Mouse (Mus musculus): ENCODE data around the gene Galnt4. TPM values are rescaled to one million over a fixed set of nuclear protein-coding genes. Genes with fewer than 3 reads are reported as not detected.

Gene Galnt4
- polyA plus RNA-seq, 1 experiment from 2014 or later, result 11.1 TPM

DNA sequence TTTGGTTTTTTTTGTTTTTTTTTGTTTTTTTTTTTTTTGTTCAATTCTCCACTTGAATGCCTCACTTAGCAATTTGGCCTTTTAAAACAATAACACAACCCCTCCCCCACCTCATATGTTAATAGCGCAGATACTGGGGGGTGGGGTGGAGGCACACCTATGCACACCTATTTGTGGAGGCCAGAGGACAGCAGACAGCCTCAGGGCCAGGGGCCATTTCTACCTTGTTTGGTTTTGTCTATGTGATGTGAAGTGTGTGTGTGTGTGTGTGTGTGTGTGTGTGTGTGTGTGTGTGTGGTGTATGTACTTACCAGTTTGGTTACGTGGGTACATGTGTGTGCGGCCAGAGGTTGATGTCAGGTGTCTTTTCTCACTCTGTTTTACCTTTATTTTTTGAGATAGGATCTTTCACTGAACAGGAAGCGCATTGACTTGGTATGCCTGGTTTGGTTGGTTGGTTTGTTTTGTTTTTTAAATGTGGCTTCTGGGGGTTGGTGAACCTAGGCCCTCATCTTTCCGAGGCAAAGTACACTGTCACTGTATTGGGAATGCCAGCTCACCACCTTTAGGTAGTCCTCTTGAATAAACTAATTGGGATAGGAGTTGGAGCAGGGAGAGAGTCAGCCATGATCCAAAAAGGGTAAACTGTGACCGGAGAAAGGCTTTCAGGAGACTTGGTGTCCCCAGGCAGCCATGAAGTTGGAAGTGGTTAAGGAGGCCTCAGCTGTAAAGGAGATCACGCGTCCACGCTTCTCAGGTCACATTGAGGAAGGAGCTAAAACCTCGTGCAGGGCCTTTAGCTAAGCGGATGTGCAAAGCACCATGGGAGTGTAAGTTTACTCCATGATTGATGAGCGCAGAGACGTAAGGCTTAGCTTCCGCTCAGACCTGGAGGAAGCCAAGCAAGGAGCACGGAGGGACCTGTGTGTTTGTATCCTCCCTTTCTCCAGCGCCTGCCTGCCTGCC lies 9.0 kb downstream of the Galnt4 start:
- ATAC-seq (replicated peaks; ENCODE audit: low FRiP score), result peak; percentile 12; the same call in 1 of the 2 replicates
- Histone ChIP-seq H3K9ac (no peak overlapping the region), H3K27ac (peak overlapping the region; percentile 0; the same call in 1 of the 2 replicates), H3K9me3 (replicated peaks) (no peaks in the 10 kb centered on the region), H3K36me3 (no peaks in the 10 kb centered on the region), H3K4me1 (peaks cover 45% of the 10 kb centered on the region), H3K4me3 (replicated peaks) (no peak overlapping the region), H3K4me2 (peak overlapping the region; percentile 25; the same call in 1 of the 2 replicates), H3K27me3 (no peaks in the 10 kb centered on the region)
- 61% methylated on average over 16 of the region's 16 CpGs for WGBS

DNA sequence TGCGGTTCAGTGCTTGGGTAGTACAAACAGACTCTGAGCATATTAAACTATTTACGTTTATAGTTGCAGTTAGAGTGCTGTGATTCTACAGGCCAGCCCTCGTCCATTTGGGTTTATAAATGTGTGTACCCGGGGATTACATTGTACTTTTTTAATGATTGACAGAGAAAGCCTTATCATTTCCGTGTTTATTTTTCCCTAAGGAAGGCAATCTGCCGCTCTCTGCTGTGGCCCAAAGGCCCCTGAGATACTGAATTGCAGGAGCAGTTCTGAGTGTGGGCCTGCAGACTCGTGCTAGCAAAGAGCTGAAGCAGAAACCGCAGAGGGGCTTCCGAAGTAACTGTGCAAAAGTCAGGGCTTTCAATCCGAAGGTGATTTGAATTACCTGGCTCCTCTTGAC lies 9.9 kb downstream of the Galnt4 start:
- peaks cover 45% of the 10 kb centered on the region for H3K4me1 ChIP-seq
- WGBS, result 51% methylated on average over 10 of the region's 10 CpGs
- no peaks in the 10 kb centered on the region for H3K36me3 ChIP-seq
- H3K9ac ChIP-seq, result no peak overlapping the region
- H3K4me3 ChIP-seq (replicated peaks), result no peak overlapping the region
- no peak overlapping the region for H3K4me2 ChIP-seq
- H3K27ac ChIP-seq, result peak overlapping the region; percentile 60
- H3K27me3 ChIP-seq, result no peaks in the 10 kb centered on the region
- ATAC-seq (replicated peaks; ENCODE audit: low FRiP score), result no peak
- H3K9me3 ChIP-seq (replicated peaks), result no peaks in the 10 kb centered on the region

DNA sequence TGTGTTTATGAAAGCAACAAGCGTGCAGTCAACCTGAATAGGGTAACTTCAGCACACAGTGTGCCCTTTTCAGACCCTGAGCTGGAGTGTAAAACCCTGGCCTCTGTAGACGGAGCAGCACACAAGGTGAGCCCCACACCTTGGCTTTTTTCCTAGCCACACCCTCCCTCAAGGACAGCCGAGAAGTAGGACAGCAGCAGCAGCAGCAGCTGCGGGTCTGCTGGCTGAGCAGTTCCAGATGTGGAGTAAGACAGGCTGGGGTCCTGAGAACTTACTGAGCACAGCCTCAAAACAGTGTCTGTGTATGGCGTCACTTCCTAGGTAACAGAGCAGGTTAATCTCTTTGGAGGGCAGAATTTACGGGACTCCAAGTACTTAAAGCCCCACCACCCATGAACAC lies 10.7 kb downstream of the Galnt4 start:
- Histone ChIP-seq H3K4me1 (peaks cover 45% of the 10 kb centered on the region), H3K27me3 (no peaks in the 10 kb centered on the region), H3K4me3 (replicated peaks) (no peak overlapping the region), H3K27ac (peak overlapping the region; percentile 51; the same call in 1 of the 2 replicates), H3K9me3 (replicated peaks) (no peaks in the 10 kb centered on the region), H3K36me3 (no peaks in the 10 kb centered on the region), H3K4me2 (no peak overlapping the region), H3K9ac (no peak overlapping the region)
- peak; percentile 20 for ATAC-seq (replicated peaks; ENCODE audit: low FRiP score)
- WGBS, result 44% methylated on average over 6 of the region's 6 CpGs

DNA sequence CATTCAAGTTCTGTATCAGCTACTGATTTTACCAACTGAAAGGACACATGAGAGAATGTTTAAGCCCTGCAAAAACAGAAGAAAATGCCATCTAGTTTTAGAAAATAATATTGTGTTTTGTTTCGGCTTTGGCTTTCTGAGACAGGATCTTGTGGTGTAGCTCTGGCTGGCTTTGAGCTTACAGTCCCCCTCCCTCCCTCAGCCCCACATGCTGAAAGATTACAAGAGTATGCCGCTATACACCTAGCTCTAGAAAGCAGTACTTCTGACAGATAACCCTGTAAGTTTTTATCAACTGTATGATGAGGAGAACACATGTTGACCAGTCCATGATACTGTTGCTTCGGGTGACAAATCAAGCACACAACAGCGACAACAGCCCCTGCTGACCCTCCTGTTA lies 11.5 kb downstream of the Galnt4 start:
- Histone ChIP-seq H3K27ac (no peak overlapping the region), H3K4me2 (no peak overlapping the region), H3K4me1 (peaks cover 44% of the 10 kb centered on the region), H3K36me3 (no peaks in the 10 kb centered on the region), H3K4me3 (replicated peaks) (no peak overlapping the region), H3K27me3 (no peaks in the 10 kb centered on the region), H3K9me3 (replicated peaks) (no peaks in the 10 kb centered on the region), H3K9ac (no peak overlapping the region)
- no peak for ATAC-seq (replicated peaks; ENCODE audit: low FRiP score)
- WGBS, result 91% methylated on average over 4 of the region's 4 CpGs

DNA sequence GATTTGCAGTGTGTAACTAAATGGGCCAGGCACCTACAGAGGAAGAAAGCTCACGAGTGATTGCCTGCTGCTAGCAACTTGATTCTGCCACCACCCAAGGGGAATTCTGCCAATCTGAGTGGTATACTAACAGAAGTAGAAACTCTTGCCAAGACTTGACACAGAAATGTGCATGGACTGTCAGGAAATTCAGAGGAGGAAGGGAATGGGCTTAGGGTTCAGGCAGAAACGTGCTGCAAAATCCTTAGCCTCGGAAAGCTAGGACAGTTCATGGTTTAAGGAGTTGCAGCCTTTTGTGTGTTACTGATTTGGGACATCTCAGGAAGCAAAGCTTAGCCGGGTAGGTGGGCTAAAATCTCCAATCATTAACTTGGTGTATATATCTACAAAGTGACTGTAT lies 18.3 kb downstream of the Galnt4 start, which contains the start of gene Phxr2:
TSS of gene Phxr2 (minus strand) at position 101 of the 400 bp plus-strand sequence.
- Histone ChIP-seq H3K9ac (no peak within 1 kb of the TSS), H3K9me3 (replicated peaks) (no peaks in the 10 kb centered on the region), H3K27me3 (no peaks in the 10 kb centered on the region), H3K4me1 (peaks cover 11% of the 10 kb centered on the region; the same call in 1 of the 2 replicates), H3K36me3 (peaks cover 17% of the 10 kb centered on the region), H3K4me3 (replicated peaks) (no peak within 1 kb of the TSS), H3K27ac (no peak within 1 kb of the TSS), H3K4me2 (no peak within 1 kb of the TSS)
- ATAC-seq (replicated peaks; ENCODE audit: low FRiP score), result no peak
- WGBS, result 85% methylated on average over 4 of the region's 4 CpGs

DNA sequence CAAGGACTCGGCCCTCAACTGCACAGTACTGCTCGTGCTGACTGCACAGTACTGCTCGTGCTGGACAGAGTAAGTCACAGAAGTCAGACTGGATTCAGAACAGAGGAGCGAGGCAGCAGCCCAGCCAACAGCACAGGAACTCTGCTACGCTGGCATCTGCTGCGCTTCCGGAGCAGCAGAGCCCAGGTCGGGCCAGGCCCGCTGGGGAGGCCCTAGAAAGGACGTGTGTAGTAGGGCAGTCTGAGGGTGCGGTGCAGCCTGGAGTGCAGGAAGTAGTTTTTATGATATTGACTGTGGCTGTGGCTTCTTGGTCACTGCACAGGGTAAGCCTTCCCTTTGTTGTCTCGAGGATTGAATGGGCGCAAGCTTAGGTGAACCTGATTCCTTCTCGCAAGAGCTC lies 19.0 kb downstream of the Galnt4 start:
- Histone ChIP-seq H3K4me3 (replicated peaks) (no peak overlapping the region), H3K27me3 (no peaks in the 10 kb centered on the region), H3K9ac (no peak overlapping the region), H3K4me1 (peaks cover 17% of the 10 kb centered on the region), H3K9me3 (replicated peaks) (no peaks in the 10 kb centered on the region), H3K27ac (no peak overlapping the region), H3K4me2 (no peak overlapping the region), H3K36me3 (peaks cover 17% of the 10 kb centered on the region)
- ATAC-seq (replicated peaks; ENCODE audit: low FRiP score), result no peak
- WGBS, result 86% methylated on average over 14 of the region's 14 CpGs

DNA sequence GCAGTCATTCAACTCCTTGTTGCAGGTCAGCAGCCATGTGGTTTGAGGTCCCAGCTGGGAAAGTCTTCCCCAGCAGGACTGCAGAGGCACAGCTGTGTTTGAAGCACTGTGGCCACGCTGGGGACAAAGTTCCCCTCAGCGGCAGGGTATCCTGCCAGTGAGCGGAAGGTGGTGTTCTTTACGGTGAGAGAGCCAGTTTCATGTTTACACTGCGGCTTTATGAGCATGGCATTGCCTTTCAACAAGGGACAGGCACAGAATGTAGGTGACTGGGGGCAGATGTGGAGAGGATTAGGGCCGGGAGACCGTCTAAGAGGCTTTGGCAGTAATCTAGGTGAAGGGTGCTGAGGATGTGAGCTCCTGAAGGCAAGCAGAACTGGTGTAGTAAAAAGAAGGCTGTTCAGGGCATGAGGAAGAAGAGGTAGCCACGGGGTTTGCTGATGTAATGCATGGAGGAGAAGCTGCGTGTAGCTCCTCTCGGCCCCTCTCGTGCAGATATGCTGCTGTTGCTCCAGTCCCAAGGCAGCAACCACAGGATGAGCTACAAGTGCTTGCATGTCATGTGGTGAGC lies 19.8 kb downstream of the Galnt4 start:
- Histone ChIP-seq H3K4me3 (replicated peaks) (no peak overlapping the region), H3K4me1 (peaks cover 21% of the 10 kb centered on the region), H3K4me2 (no peak overlapping the region), H3K27ac (no peak overlapping the region), H3K27me3 (no peaks in the 10 kb centered on the region), H3K9ac (no peak overlapping the region), H3K36me3 (peaks cover 17% of the 10 kb centered on the region), H3K9me3 (replicated peaks) (no peaks in the 10 kb centered on the region)
- 59% methylated on average over 11 of the region's 11 CpGs for WGBS
- peak; percentile 19; the same call in 1 of the 2 replicates for ATAC-seq (replicated peaks; ENCODE audit: low FRiP score)

DNA sequence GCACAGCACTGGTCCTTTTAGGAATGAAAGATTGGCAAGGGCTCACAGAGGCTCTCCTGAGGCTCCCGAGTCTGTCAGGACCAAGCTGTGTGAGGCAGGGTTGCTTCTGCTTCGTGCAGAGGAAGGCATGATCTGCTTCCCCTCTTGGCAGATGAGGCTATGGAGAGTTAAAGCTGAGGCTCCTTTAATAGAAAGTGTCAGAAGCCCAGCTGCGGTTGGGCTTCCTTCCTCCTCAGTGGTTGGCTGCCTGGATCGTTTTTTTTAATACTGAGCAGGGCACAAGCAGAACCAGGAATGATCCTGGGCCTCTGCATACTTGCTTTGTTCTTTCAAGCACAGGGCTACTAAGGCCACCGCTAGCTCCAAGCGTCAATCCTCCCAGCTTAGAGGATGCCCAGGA lies 22.7 kb downstream of the Galnt4 start:
- H3K4me2 ChIP-seq, result no peak overlapping the region
- no peak overlapping the region for H3K27ac ChIP-seq
- H3K9ac ChIP-seq, result no peak overlapping the region
- H3K27me3 ChIP-seq, result no peaks in the 10 kb centered on the region
- peaks cover 21% of the 10 kb centered on the region for H3K4me1 ChIP-seq
- H3K9me3 ChIP-seq (replicated peaks), result no peaks in the 10 kb centered on the region
- H3K4me3 ChIP-seq (replicated peaks), result no peak overlapping the region
- ATAC-seq (replicated peaks; ENCODE audit: low FRiP score), result 0 out of 2 replicates have a peak, but pooled peaks have one; percentile 3
- peaks cover 28% of the 10 kb centered on the region for H3K36me3 ChIP-seq
- 42% methylated on average over 6 of the region's 6 CpGs for WGBS

DNA sequence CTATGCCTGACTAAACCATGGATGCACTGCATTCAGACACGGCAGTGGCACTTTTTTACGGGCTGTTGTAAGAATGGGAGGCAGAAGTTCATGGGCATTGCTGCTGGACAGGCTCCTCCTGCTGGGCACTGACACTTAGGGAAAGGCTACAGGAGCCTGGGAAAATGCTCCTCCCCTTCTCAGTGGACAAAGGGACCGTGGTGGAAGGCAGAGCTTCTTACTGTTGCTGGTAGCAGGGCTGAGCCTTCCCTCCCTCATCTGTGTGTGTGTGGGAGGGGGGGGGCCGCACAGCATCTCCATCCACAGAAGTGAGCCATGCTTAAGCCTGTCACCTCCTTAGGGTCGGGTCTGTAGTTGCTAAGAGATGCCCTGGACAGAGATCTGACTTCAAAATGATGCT lies 23.3 kb downstream of the Galnt4 start:
- peaks cover 28% of the 10 kb centered on the region for H3K36me3 ChIP-seq
- H3K27me3 ChIP-seq, result no peaks in the 10 kb centered on the region
- no peaks in the 10 kb centered on the region for H3K9me3 ChIP-seq (replicated peaks)
- H3K4me1 ChIP-seq, result peaks cover 21% of the 10 kb centered on the region
- 55% methylated on average over 5 of the region's 5 CpGs for WGBS
- 0 out of 2 replicates have a peak, but pooled peaks have one; percentile 13 for ATAC-seq (replicated peaks; ENCODE audit: low FRiP score)
- H3K4me3 ChIP-seq (replicated peaks), result no peak overlapping the region
- no peak overlapping the region for H3K9ac ChIP-seq
- no peak overlapping the region for H3K4me2 ChIP-seq
- H3K27ac ChIP-seq, result no peak overlapping the region

DNA sequence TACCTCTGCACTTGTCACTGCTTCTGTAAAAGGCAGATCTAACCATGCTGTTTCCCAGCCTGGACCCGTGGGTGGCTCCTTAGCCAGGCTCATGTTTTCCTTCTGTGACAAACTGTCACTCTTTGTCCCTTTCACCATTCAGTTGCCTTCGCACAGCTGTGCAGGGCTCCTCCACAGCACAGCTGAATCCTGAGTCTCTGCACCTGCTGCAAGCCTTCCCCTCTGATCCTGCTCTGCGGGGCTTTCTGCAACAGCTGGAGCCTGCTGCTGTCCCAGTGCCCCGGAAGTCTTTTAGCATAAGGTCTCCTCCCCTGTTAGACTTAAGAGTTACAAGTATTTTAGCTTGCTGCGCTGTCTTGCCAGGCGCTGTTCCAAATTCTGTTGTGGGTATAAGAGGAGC lies 24.2 kb downstream of the Galnt4 start:
- Histone ChIP-seq H3K9me3 (replicated peaks) (no peaks in the 10 kb centered on the region), H3K27me3 (no peaks in the 10 kb centered on the region), H3K9ac (no peak overlapping the region), H3K4me1 (peaks cover 21% of the 10 kb centered on the region), H3K36me3 (peaks cover 23% of the 10 kb centered on the region), H3K27ac (no peak overlapping the region), H3K4me3 (replicated peaks) (no peak overlapping the region), H3K4me2 (no peak overlapping the region)
- ATAC-seq (replicated peaks; ENCODE audit: low FRiP score), result peak; percentile 73
- WGBS, result 48% methylated on average over 6 of the region's 6 CpGs

DNA sequence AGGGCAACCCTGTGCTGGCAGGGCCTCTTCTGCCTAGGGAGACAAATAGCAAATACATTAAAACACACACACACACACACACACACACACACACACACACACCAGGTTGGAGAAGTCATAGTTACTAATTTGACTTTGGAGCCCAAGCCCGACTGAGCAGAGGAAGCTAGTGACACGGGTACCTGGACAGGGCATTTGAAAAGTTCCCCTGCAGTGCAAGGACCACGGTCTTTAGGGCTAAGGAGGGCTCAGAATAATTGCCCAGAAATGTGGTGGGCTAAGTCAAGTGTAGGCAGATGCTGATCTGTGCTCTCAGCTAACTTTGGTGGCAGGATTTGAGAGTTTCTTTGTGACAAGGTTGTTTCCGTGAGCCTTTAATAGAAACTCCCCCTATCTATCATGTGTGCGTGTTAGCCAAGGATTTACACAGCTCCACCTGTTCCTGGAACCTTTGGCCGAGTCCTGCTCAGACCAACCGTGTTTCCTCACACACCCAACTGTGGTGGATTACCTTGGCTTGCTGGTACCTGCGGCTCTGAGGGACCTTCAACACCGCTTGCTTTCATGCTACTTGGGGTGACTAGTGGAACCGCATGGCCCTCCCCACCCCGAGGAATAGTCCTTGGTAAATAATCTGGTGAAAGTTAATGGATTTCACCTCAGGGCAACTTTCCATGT lies 24.8 kb downstream of the Galnt4 start:
- Histone ChIP-seq H3K4me1 (peaks cover 21% of the 10 kb centered on the region), H3K4me2 (no peak overlapping the region), H3K36me3 (peaks cover 21% of the 10 kb centered on the region), H3K4me3 (replicated peaks) (no peak overlapping the region), H3K27ac (no peak overlapping the region), H3K9ac (no peak overlapping the region), H3K9me3 (replicated peaks) (no peaks in the 10 kb centered on the region), H3K27me3 (no peaks in the 10 kb centered on the region)
- 85% methylated on average over 11 of the region's 11 CpGs for WGBS
- ATAC-seq (replicated peaks; ENCODE audit: low FRiP score), result no peak; the same call in 1 of the 2 replicates
